Mouse (Mus musculus): ENCODE data around the gene Rsph1. TPM values are rescaled to one million over a fixed set of nuclear protein-coding genes. Genes with fewer than 3 reads are reported as not detected.

Rsph1 gene
- polyA plus RNA-seq, 1 experiment, result 0.30 TPM

GRCm38 (mm10) chr17:31305776-31306120 is 28.6 kb upstream of the Rsph1 start:
- Histone ChIP-seq H3K36me3 (ENCODE audit: control insufficient read depth, insufficient read depth) (no peaks in the 10 kb centered on the region), H3K4me2 (ENCODE audit: low read depth) (no peak overlapping the region), H3K79me2 (ENCODE audit: control insufficient read depth, insufficient read depth) (no peaks in the 10 kb centered on the region), H3K4me3 (no peak overlapping the region), H3K27me3 (ENCODE audit: control insufficient read depth, insufficient read depth, insufficient read length) (peaks cover 21% of the 10 kb centered on the region), H3ac (ENCODE audit: control insufficient read depth, insufficient read length) (no peak overlapping the region)
- TF ChIP-seq CEBPB (IDR thresholded peaks at IDR 0.05; ENCODE audit: insufficient read depth, poor library complexity, severe bottlenecking) (no peak), TCF12 (IDR thresholded peaks at IDR 0.05; ENCODE audit: insufficient read depth, poor library complexity, severe bottlenecking) (no peak), MYOG (IDR thresholded peaks at IDR 0.05; ENCODE audit: control insufficient read depth in 1 of 3, insufficient read depth in 1 of 3, insufficient read length in 2 of 3, low read depth in 2 of 3) (no peak), POLR2AphosphoS2 (IDR thresholded peaks at IDR 0.05; ENCODE audit: insufficient read length, low read depth) (no peak), USF1 (IDR thresholded peaks at IDR 0.05; ENCODE audit: low read depth) (no peak), TCF3 (IDR thresholded peaks at IDR 0.05; ENCODE audit: insufficient read length, low read depth) (no peak), SRF (IDR thresholded peaks at IDR 0.05; ENCODE audit: control insufficient read depth, insufficient read length, low read depth) (no peak)

- H3K4me2 ChIP-seq (ENCODE audit: low read depth), result no peak overlapping the region
Observed at GRCm38 (mm10) chr17:31304895-31305775, 28.0 kb upstream of the Rsph1 start.

GRCm38 (mm10) chr17:31303401-31303800 is 26.2 kb upstream of the Rsph1 start:
- H3K36me3 ChIP-seq (ENCODE audit: control insufficient read depth, insufficient read depth), result no peaks in the 10 kb centered on the region
- H3ac ChIP-seq (ENCODE audit: control insufficient read depth, insufficient read length), result no peak overlapping the region
- H3K4me2 ChIP-seq (ENCODE audit: low read depth), result no peak overlapping the region
- H3K27me3 ChIP-seq (ENCODE audit: control insufficient read depth, insufficient read depth, insufficient read length), result peaks cover 32% of the 10 kb centered on the region
- no peaks in the 10 kb centered on the region for H3K79me2 ChIP-seq (ENCODE audit: control insufficient read depth, insufficient read depth)
- no peak overlapping the region for H3K4me3 ChIP-seq
- TF ChIP-seq CEBPB (IDR thresholded peaks at IDR 0.05; ENCODE audit: insufficient read depth, poor library complexity, severe bottlenecking) (no peak), E2F4 (IDR thresholded peaks at IDR 0.05; ENCODE audit: insufficient read depth) (no peak), REST (IDR thresholded peaks at IDR 0.05; ENCODE audit: insufficient read depth, insufficient read length) (no peak), USF1 (IDR thresholded peaks at IDR 0.05; ENCODE audit: low read depth) (no peak), MYOG (IDR thresholded peaks at IDR 0.05; ENCODE audit: control insufficient read depth in 1 of 3, insufficient read depth in 1 of 3, insufficient read length in 2 of 3, low read depth in 2 of 3) (no peak), MAX (IDR thresholded peaks at IDR 0.05; ENCODE audit: low read depth) (no peak), POLR2A (IDR thresholded peaks at IDR 0.05; ENCODE audit: insufficient read length, low read depth) (no peak), MYOD1 (IDR thresholded peaks at IDR 0.05; ENCODE audit: control insufficient read depth in 1 of 3, insufficient read length in 2 of 3, low read depth in 2 of 3) (no peak), TCF3 (IDR thresholded peaks at IDR 0.05; ENCODE audit: insufficient read length, low read depth) (no peak), TCF12 (IDR thresholded peaks at IDR 0.05; ENCODE audit: insufficient read depth, poor library complexity, severe bottlenecking) (no peak), SRF (IDR thresholded peaks at IDR 0.05; ENCODE audit: control insufficient read depth, insufficient read length, low read depth) (no peak), POLR2AphosphoS2 (IDR thresholded peaks at IDR 0.05; ENCODE audit: insufficient read length, low read depth) (no peak)

More at GRCm38 (mm10) chr17:31304895-31305775, 28.0 kb upstream of the Rsph1 start:
- peaks cover 25% of the 10 kb centered on the region for H3K27me3 ChIP-seq (ENCODE audit: control insufficient read depth, insufficient read depth, insufficient read length)
- no peak overlapping the region for H3K4me3 ChIP-seq
- H3ac ChIP-seq (ENCODE audit: control insufficient read depth, insufficient read length), result no peak overlapping the region
- TF ChIP-seq POLR2AphosphoS2 (IDR thresholded peaks at IDR 0.05; ENCODE audit: insufficient read length, low read depth) (no peak), E2F4 (IDR thresholded peaks at IDR 0.05; ENCODE audit: insufficient read depth) (no peak), MAX (IDR thresholded peaks at IDR 0.05; ENCODE audit: low read depth) (no peak), MYOD1 (IDR thresholded peaks at IDR 0.05; ENCODE audit: control insufficient read depth in 1 of 3, insufficient read length in 2 of 3, low read depth in 2 of 3) (no peak), CEBPB (IDR thresholded peaks at IDR 0.05; ENCODE audit: insufficient read depth, poor library complexity, severe bottlenecking) (no peak), TCF12 (IDR thresholded peaks at IDR 0.05; ENCODE audit: insufficient read depth, poor library complexity, severe bottlenecking) (no peak), USF1 (IDR thresholded peaks at IDR 0.05; ENCODE audit: low read depth) (no peak), SRF (IDR thresholded peaks at IDR 0.05; ENCODE audit: control insufficient read depth, insufficient read length, low read depth) (no peak), POLR2A (IDR thresholded peaks at IDR 0.05; ENCODE audit: insufficient read length, low read depth) (no peak)
- H3K36me3 ChIP-seq (ENCODE audit: control insufficient read depth, insufficient read depth), result no peaks in the 10 kb centered on the region
- no peaks in the 10 kb centered on the region for H3K79me2 ChIP-seq (ENCODE audit: control insufficient read depth, insufficient read depth)

- Histone ChIP-seq H3K36me3 (ENCODE audit: control insufficient read depth, insufficient read depth) (no peaks in the 10 kb centered on the region), H3K27me3 (ENCODE audit: control insufficient read depth, insufficient read depth, insufficient read length) (peaks cover 40% of the 10 kb centered on the region), H3K4me2 (ENCODE audit: low read depth) (no peak overlapping the region), H3K79me2 (ENCODE audit: control insufficient read depth, insufficient read depth) (no peaks in the 10 kb centered on the region), H3K4me3 (no peak overlapping the region), H3ac (ENCODE audit: control insufficient read depth, insufficient read length) (no peak overlapping the region)
- TF ChIP-seq CEBPB (IDR thresholded peaks at IDR 0.05; ENCODE audit: insufficient read depth, poor library complexity, severe bottlenecking) (no peak), TCF12 (IDR thresholded peaks at IDR 0.05; ENCODE audit: insufficient read depth, poor library complexity, severe bottlenecking) (no peak), SRF (IDR thresholded peaks at IDR 0.05; ENCODE audit: control insufficient read depth, insufficient read length, low read depth) (no peak), TCF3 (IDR thresholded peaks at IDR 0.05; ENCODE audit: insufficient read length, low read depth) (no peak), POLR2AphosphoS2 (IDR thresholded peaks at IDR 0.05; ENCODE audit: insufficient read length, low read depth) (no peak), MYOD1 (IDR thresholded peaks at IDR 0.05; ENCODE audit: control insufficient read depth in 1 of 3, insufficient read length in 2 of 3, low read depth in 2 of 3) (no peak), MAX (IDR thresholded peaks at IDR 0.05; ENCODE audit: low read depth) (no peak), MYOG (IDR thresholded peaks at IDR 0.05; ENCODE audit: control insufficient read depth in 1 of 3, insufficient read depth in 1 of 3, insufficient read length in 2 of 3, low read depth in 2 of 3) (no peak), REST (IDR thresholded peaks at IDR 0.05; ENCODE audit: insufficient read depth, insufficient read length) (no peak), POLR2A (IDR thresholded peaks at IDR 0.05; ENCODE audit: insufficient read length, low read depth) (no peak), USF1 (IDR thresholded peaks at IDR 0.05; ENCODE audit: low read depth) (no peak), E2F4 (IDR thresholded peaks at IDR 0.05; ENCODE audit: insufficient read depth) (no peak)
Observed at GRCm38 (mm10) chr17:31300736-31301135, 23.6 kb upstream of the Rsph1 start.
